9 mouse cellular contexts compared by ENCODE assay signal in the genomic region with DNA sequence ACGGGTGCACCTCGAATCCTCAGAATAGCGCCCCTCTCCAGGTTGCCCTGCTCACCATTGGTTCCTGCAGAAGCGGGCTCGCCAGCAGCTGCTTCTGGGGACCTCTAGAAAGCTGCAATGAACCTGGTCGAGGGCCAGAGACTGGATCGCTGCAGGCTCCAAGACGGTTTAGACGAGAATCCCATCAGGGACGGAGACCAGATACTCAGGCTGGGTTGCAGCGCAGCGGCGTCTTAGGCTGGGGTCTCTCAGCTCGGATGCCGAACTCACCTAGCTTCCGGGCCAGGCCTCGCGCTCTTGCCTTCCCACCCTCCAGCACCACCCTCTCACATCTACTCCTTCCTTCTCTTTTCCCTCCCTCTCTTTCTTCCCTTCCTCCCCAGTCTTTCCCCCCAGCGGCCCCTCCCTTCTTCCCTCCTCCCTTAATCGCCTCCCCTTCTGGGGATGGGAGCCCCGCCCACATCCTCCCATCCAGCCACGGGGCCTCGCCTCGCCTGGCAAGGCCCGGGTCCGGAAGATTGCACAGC. TPM values are rescaled to one million over a fixed set of nuclear protein-coding genes. Genes with fewer than 3 reads are reported as not detected.
DNase-seq lines count a peak whose midpoint lies in the region; ATAC-seq and TF ChIP-seq lines count a peak whose summit lies in the region.
"Had no signal": no experiment of that assay in that cellular context is flagged by ENCODE, and none has a peak within 500 bp of the region (broad histone marks: within the 10 kb centered on the region; RNA-seq: fewer than 3 reads in every experiment).

Gene Bmp4 (minus strand): TSS at position 421 of the 527 bp plus-strand sequence.

- DNase-seq in thymus, postnatal 14 days, result peak; percentile 14
- DNase-seq in thymus, postnatal 10 days (ENCODE audit: low spot score in 2 of 2), result no peak
- peak; percentile 98 for DNase-seq in heart, adult 11 months
- peak; percentile 86 to 87 for DNase-seq in lung, adult 18-20 months
- no peak for DNase-seq in layer of hippocampus, adult 11-12 months (ENCODE audit: low spot score)
- DNase-seq in cerebellum, adult 2 months, result no peak

- H3K27ac ChIP-seq in intestine, postnatal 0 days (ENCODE audit: low read depth, low read length), result peak within 1 kb of the TSS; percentile 9; the same call in 1 of the 2 replicates
- H3K27ac ChIP-seq in small intestine, adult 2 months (ENCODE audit: insufficient read depth, low read depth, low read length), result peak within 1 kb of the TSS; percentile 63
- no peak within 1 kb of the TSS for H3K27ac ChIP-seq in cerebellum, adult 2 months (ENCODE audit: insufficient read depth, low read length)

- TF ChIP-seq POLR2A in small intestine, adult 2 months (IDR thresholded peaks at IDR 0.05; ENCODE audit: low read depth, low read length), result 0 out of 2 replicates have a peak, but pooled peaks have one; percentile 23
- no peak for TF ChIP-seq POLR2A in cerebellum, adult 2 months (IDR thresholded peaks at IDR 0.05; ENCODE audit: borderline replicate concordance, insufficient read depth, low read length)

- H3K9me3 ChIP-seq in intestine, postnatal 0 days (ENCODE audit: control insufficient read depth), result no peaks in the 10 kb centered on the region

- WGBS in intestine, postnatal 0 days, result 3% methylated on average over 25 of the region's 26 CpGs
- 6% methylated on average over 26 of the region's 26 CpGs for WGBS in small intestine, adult 2 months
- WGBS in cerebellum, adult 2 months, result 6% methylated on average over 26 of the region's 26 CpGs

- peak within 1 kb of the TSS; percentile 85 for H3K4me2 ChIP-seq in intestine, postnatal 0 days (replicated peaks; ENCODE audit: low read depth)

- TF ChIP-seq CTCF in intestine, postnatal 0 days (IDR thresholded peaks at IDR 0.05; ENCODE audit: low read depth), result no peak
- no peak for TF ChIP-seq CTCF in small intestine, adult 2 months (IDR thresholded peaks at IDR 0.05; ENCODE audit: extremely low read depth, insufficient read length, insufficient replicate concordance, low read depth, low read length)
- no peak for TF ChIP-seq CTCF in cerebellum, adult 2 months (IDR thresholded peaks at IDR 0.05; ENCODE audit: borderline replicate concordance, insufficient read depth, low read depth, low read length)

- H3K9ac ChIP-seq in intestine, postnatal 0 days (ENCODE audit: low read depth, low read length), result peak within 1 kb of the TSS; percentile 31

- H3K27me3 ChIP-seq in intestine, postnatal 0 days (replicated peaks; ENCODE audit: control insufficient read depth, insufficient read depth, low read length), result peaks cover 52% of the 10 kb centered on the region
- H3K27me3 ChIP-seq in small intestine, adult 2 months (ENCODE audit: control insufficient read depth, insufficient read depth, low read length), result peaks cover 40% of the 10 kb centered on the region
- peaks cover 15% of the 10 kb centered on the region; the same call in 1 of the 2 replicates for H3K27me3 ChIP-seq in cerebellum, adult 2 months (ENCODE audit: control insufficient read depth, insufficient read depth, low read length)
- H3K27me3 ChIP-seq: CH12.LX had no signal

- H3K36me3 ChIP-seq in intestine, postnatal 0 days (ENCODE audit: control insufficient read depth, insufficient read depth), result no peaks in the 10 kb centered on the region
- H3K36me3 ChIP-seq in small intestine, adult 2 months (ENCODE audit: control insufficient read depth, insufficient read depth, low read length), result no peaks in the 10 kb centered on the region

- ATAC-seq in intestine, postnatal 0 days, result no peak

- H3K4me3 ChIP-seq in intestine, postnatal 0 days (ENCODE audit: low read depth, low read length), result peak within 1 kb of the TSS; percentile 62
- H3K4me3 ChIP-seq in small intestine, adult 2 months (ENCODE audit: low read depth, low read length), result peak within 1 kb of the TSS; percentile 49
- H3K4me3 ChIP-seq in cerebellum, adult 2 months (replicated peaks; ENCODE audit: insufficient read depth, low read depth, low read length), result no peak within 1 kb of the TSS

- H3K4me1 ChIP-seq in intestine, postnatal 0 days (replicated peaks; ENCODE audit: control insufficient read depth, insufficient read depth, low read length), result no peaks in the 10 kb centered on the region
- no peaks in the 10 kb centered on the region; the same call in 1 of the 2 replicates for H3K4me1 ChIP-seq in small intestine, adult 2 months (ENCODE audit: control insufficient read depth, insufficient read depth, insufficient read length, low read length)
- 0 out of 2 replicates have a peak, but pooled peaks cover 4% of the 10 kb centered on the region for H3K4me1 ChIP-seq in cerebellum, adult 2 months (ENCODE audit: control insufficient read depth, insufficient read depth, low read length)

RNA-seq across cellular contexts. Expression of gene Bmp4, which starts in this region (rescaled TPM):
- polyA plus RNA-seq in intestine, postnatal 0 days (2015; fragmentation: Nextera tagmentation; extraction: Ambion mirVana), result 20.2 and 23.9 TPM in 2 replicates
- polyA plus RNA-seq in small intestine, adult 2 months (2012; rRNA removed), result 19.4 and 37.1 TPM in 2 replicates
- 4.9 and 5.1 TPM in 2 replicates for polyA plus RNA-seq in cerebellum, adult 2 months (2012; rRNA removed)

Comparison
In these comparisons a context has a peak if more than half of its experiments do, and no peak if none do; other contexts are left out.
1. DNase-seq: peak in thymus, postnatal 14 days (single experiment), heart, adult 11 months (single experiment) and lung, adult 18-20 months (2 of 2); none in thymus, postnatal 10 days (0 of 2), layer of hippocampus, adult 11-12 months (single experiment) and cerebellum, adult 2 months (0 of 2).